Mouse (Mus musculus): Measurements from ENCODE around the gene Kcnab1.

- no peak for TF ChIP-seq CTCF (IDR thresholded peaks at IDR 0.05; ENCODE audit: low read depth)
- TF ChIP-seq EP300 (optimal IDR thresholded peaks at IDR 0.05): no peak
These were observed 271.9 kb downstream of the Kcnab1 start for GRCm38 (mm10) chr3:65381094-65381493.

All from stomach, postnatal 0 days (tissue).